Mouse (Mus musculus) heart, embryonic 16.5 days (tissue): ENCODE measurements at regions not wholly inside any gene's neighbourhood (a gene's known extent, or its start where the extent isn't known, plus 50 kb on each side); places are given as distances from the start of the nearest gene placed in this dataset.

Experiments used
- ATAC-seq: fragments of 200-750 bp; cut with Nextera tagmentation; replicated peaks from 2 replicates; pipeline ENCODE4 v1.8.0; 2017; ENCODE audit warnings: moderate number of reproducible peaks; ENCODE audit not compliant: insufficient read depth, low FRiP score; ENCODE audit errors: extremely low read depth
- H3K27ac ChIP-seq: fragments of 300-500 bp; sonication (generic); 2 replicates; pipeline ENCODE4 v1.5.1; 2014; ENCODE audit warnings: mild to moderate bottlenecking, low read length, control low read depth, moderate library complexity
- H3K27me3 ChIP-seq: fragments of 300-500 bp; sonication (generic); 2 replicates; pipeline ENCODE4 v1.6.1; 2014; ENCODE audit warnings: low read length, mixed read lengths; ENCODE audit not compliant: control insufficient read depth, insufficient read depth
- H3K36me3 ChIP-seq: fragments of 300-500 bp; sonication (generic); 2 replicates; pipeline ENCODE4 v1.6.1; 2014; ENCODE audit not compliant: control insufficient read depth, insufficient read depth
- H3K4me1 ChIP-seq: fragments of 300-500 bp; sonication (generic); 2 replicates; pipeline ENCODE4 v1.6.1; 2014; ENCODE audit warnings: low read length, mixed read lengths; ENCODE audit not compliant: control insufficient read depth, insufficient read depth
- H3K4me2 ChIP-seq: fragments of 300-500 bp; sonication (generic); 2 replicates; pipeline ENCODE4 v1.6.1; 2014; ENCODE audit warnings: low read depth, mild to moderate bottlenecking, control low read depth, low read length
- H3K4me3 ChIP-seq: fragments of 300-500 bp; sonication (generic); 2 replicates; pipeline ENCODE4 v1.5.1; 2014; ENCODE audit warnings: mild to moderate bottlenecking, control low read depth, low read length
- H3K9ac ChIP-seq: fragments of 300-500 bp; sonication (generic); 2 replicates; pipeline ENCODE4 v1.6.1; 2014; ENCODE audit warnings: low read length, control low read depth
- H3K9me3 ChIP-seq: fragments of 300-500 bp; sonication (generic); replicated peaks from 2 replicates; pipeline ENCODE4 v1.6.1; 2016; ENCODE audit warnings: low read length; ENCODE audit not compliant: control insufficient read depth

GRCm38 (mm10) chr1:41449972-41450371 is 644.6 kb downstream of the Tmem182 start:
- Histone ChIP-seq H3K4me3 (no peak overlapping the region), H3K36me3 (no peaks in the 10 kb centered on the region), H3K9ac (no peak overlapping the region), H3K27ac (no peak overlapping the region), H3K9me3 (no peaks in the 10 kb centered on the region), H3K4me2 (no peak overlapping the region), H3K4me1 (0 out of 2 replicates have a peak, but pooled peaks cover 4% of the 10 kb centered on the region), H3K27me3 (no peaks in the 10 kb centered on the region)
- no peak; the same call in 1 of the 2 replicates for ATAC-seq
